Mouse (Mus musculus) liver (tissue): Measurements from ENCODE around the gene Epha5.

Source experiments
- DNase-seq: peaks from one replicate; pipeline ENCODE4 v3.0.0-alpha.2; 2020; ENCODE audit warnings: mixed read lengths

The Epha5 gene

DNA sequence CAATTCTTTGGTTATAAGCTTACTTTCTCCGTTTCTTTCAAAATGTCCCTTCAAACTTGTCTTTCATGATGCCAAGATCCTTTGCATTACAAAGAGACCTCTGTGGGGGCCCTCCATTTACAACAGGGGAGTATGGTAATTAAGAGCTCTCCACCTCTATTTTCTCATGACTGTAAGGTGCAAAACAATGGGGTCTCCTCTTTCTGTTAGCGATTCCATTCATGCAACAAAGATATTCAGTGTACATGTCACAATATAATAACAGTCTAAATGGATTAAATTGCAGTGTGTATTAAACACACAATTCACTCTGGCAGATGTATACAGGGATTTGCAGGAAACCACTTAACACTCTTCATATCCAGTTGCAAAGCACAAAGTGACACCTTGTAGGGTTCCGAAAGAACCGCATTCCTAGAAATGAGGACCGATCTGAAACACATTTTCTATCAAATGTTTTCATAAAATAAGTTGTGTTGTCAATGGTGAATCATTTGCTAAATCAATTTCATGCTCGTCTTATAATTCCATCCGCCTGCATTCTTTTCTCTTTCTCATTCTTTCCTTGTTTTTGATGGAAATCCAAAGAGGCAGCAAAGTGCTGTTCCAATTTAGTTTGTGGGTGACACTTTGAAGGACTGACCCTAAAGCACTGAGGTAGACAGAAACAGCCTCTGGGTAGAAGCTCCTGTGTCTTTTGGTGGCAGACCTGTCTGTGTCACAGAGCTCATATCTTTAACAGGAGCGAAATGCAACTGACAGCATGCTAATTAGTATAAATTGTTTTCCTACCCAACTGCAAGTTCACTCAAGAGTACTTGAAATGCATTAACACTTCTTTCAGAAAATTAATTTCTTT lies 118.1 kb downstream of the Epha5 start:
- DNase-seq = no peak

DNA sequence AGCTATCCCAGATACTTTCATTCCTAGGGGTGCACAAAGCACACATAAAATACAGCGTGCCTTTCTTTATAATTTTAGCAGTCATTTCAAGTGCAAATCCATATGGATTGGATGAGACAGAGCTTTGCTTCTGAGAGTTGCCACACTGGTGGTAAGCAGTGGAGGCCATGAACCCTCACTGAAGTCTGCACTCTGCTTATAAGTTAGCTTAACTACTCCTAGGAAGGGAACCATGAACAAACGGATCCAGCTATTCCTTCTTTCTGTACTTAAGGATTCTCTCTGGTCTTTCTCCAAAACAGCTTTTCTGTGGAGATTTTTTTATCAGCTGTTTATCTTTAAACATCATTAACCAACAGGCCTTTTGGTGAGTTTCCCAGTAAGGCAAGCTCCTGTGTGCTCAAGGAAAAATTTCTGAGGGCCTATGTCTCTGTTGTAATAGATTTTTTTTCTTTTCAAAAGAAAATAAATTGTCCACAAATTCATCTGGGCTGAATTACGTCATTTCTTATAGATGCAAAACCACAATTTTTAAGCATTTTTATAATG lies 127.7 kb downstream of the Epha5 start:
- DNase-seq = no peak

DNA sequence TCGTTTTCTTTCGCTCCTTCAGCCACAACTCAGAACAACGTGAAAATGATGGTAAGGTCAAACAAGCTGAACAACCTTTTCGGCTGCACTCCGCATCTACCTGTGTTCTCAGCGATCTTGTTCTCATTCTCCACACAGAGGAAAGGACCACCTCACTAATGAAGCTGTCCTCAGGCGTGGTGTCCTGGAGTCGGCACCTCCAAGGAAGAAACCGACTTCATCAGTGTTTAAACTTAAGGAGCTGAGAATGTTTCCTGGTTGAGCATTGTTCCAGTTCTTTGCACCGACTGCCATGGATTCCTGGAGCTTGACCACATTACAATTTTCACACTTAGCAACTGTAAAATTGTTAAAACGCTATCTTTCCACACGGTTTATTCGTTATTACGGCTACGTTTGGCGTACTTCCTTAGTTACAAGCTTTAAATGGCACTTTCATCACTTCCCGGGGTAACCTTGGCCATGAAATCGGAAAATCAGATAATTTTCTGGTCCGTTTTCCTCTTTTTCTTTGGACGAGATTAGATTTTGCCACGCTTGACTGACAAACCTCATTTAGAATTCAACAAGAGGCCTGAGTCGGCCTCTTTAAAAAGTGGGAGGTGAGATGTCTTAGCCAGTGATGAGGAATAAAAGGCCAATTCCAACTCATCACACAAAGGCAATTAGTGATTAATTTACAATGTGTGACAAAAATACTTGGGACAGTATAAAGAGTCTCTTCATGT lies 135.7 kb downstream of the Epha5 start:
- no peak for DNase-seq

DNA sequence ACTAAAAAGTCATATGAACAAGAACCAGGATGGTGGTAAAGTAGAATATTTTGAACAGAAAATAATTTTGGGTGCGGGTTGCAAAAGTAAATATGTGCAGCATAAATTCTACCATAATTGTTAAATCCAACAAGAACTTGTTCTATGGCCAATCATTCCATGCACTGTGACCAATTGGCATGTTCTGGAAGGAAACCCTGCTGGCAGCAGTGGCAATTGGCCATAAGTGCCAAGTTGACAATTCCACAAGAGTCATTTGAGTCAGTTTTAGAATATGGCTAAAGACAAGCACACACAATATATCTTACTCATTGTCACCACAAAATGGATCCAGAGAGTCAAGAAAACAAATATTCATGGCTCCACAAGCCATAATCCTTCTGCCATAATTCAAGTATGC lies 140.2 kb downstream of the Epha5 start:
- DNase-seq = no peak

DNA sequence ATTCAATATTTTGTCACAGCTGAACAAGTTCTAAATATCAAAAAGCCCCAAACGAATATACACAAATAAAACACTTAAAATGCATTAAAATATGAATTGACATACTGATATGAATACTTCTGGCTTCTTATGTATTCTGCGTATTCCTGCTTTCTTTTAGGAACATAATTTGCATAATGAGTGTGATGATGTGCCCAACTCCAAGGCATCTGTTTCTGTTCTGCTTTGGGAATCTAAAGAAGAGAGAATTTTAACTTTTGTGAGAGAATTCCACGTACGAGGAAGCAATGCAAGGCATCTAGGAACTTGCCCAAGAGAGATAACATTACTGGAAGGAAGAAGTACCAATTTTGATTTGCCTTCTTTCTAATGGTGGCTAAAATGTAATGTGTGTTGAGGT lies 151.8 kb downstream of the Epha5 start:
- no peak for DNase-seq

DNA sequence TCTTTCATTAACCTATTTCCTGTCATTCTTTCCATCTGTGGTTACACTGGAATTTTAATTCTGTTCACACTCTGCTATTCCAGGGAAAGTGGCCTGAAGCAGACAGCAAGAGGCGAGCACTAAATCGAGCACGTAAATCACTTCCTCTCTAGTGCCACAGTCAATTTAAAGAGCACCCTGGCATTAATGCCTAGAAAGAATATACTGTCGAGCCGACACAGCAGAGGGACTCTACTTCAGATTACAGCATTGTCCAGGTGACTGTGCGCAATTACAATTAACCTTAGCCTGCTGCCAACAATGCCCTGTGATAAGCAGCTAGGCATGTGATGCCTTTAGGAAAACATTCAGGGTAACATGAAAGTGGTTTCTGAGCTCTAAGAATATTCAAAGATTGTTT lies 153.2 kb downstream of the Epha5 start:
- DNase-seq = no peak

DNA sequence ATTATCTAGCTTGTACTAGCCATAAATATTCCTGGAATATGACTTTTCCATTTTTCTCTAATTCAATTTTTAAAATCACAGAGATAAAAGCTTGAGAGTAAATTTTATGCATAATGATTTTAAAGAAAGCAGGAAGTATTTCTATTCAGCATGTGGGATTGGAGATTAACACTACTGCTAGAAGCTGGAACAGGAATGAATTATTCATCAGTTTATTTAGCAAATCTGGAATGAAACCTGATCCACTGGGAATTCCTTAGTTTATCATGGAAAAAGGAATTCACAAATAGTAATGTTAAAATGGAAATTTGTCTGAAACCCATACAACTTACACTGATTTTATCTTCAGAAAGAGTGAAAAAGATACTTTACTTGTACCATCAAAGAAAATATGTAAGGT lies 187.2 kb downstream of the Epha5 start:
- DNase-seq = no peak

DNA sequence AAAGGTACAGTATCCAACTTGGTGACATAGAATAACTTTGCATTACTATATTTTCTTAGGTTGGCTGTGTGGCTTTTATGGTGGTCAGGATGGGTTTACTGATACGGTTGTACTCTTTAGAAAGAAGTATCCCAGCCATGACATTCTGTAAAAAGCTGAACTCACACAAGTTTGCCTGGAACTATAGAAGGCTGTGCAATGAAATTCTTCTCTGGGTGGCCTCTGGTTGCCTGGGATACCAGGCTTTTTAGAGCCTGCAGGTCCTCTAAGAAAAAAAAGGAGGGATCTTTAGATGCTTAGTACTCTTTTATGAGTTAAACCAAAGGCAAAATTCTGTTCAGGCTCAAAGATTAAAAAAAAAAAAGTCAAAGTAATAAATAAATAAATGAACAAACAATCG lies 208.6 kb downstream of the Epha5 start:
- no peak for DNase-seq

DNA sequence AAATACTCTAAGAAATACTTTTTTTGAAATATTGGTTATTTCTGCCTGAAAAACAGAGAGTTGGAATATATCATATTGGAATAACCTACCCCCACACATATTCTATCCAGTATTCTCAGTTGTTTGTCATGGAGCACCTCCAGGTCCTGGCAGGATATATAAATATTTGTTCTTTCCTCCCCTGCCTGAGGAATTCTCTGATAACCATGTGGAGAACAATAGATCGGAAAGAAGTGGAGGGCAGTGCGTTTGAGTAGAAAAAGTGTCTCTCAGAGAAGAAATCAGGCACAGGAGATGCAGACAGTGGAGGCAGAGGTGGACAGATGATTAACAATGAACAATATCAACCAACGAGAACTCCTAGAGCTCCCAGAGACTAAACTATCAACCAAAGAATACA lies 223.8 kb downstream of the Epha5 start:
- DNase-seq = no peak

DNA sequence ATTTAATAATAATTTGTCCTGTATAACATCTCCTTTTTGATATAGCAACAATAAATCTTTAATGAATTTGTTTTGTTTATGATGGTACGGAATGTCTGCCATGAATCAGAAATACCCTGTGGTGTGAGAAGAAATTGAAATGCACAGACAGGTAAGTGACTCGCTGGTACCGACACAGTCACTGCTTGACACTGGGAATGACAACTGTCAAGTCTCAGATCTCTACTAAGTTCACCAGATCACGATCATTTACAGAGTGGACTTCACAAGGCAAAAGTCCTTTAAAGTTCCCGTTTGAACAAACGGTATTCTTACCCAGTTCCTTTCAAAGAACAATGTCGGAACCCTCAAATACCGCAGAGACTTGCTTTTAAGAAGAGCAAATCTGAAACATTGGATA lies 233.0 kb downstream of the Epha5 start:
- DNase-seq = no peak

DNA sequence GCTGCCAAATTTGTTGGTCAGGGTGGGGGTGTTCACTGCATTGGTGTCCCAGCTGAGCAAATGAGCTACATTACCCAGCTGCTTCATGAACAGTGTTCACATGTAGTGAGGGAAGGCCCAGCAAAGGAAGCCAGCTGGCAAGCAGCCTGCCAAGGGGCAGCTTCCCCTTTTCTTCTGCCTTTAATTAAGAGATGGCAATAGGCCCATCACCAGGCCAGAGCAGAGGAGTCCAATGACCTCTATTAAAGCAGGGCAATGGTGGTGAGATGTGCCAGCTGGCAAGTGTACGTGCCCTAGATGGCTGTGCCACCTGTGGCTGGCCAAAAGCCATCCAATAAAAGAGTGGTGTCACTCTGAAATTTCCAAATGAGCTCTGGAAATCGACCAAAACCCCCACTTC lies 264.1 kb downstream of the Epha5 start:
- no peak for DNase-seq

DNA sequence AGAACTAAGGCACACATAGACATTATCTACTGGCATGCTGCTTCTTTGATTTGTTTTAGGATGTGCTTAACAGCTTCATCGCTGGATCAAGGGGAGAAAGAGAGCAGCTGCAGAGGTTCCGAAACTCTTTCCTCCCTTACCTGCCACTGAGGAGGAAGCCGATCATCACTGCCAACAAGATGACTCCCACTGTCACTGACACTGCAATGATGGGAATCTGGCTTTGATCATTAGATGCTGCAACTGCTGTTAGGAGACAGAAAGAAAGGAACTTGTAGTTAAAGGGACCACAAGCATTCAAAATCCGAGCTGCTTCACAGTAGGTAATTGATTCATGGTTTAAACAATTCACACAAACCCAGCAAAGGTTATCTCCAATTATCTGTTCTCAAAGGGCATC lies 275.0 kb downstream of the Epha5 start:
- no peak for DNase-seq

DNA sequence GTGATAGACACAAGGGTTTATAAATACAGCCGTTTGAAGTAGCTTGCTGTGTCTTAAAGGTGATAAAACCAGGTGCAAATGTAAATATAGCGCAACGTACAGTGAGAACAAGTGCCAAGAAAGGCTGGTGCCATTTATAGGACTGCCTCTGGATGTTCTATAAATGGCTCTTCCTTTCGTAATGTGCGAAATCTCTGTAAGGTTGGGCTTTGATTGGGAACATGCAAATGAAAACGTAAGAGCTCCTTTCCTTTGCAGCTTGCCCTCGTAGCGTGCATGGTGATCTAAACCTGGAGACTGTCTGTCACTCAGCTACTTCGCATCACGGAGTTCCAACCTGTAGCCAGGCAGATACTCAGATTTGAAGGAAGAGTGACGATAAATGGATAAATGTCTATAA lies 321.2 kb downstream of the Epha5 start:
- no peak for DNase-seq

DNA sequence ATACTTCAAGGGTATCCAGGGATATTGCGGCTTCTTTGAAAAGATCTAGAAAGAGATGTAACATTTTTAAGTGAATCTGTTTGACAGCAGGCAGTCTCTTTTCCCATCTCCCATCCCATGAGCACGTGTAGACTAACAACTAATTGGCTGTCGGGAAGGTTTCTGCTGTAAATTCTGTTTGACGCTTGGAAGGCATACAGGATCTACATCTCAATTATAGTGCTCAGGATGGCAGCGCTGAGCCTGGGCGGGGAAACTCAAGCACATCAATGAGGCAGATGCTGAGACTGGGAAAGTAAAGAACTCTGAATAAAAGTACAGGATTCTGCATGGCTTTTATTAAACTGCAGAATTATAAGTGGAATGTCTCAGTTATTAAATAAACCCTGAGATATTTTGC lies 335.9 kb downstream of the Epha5 start:
- DNase-seq = no peak

DNA sequence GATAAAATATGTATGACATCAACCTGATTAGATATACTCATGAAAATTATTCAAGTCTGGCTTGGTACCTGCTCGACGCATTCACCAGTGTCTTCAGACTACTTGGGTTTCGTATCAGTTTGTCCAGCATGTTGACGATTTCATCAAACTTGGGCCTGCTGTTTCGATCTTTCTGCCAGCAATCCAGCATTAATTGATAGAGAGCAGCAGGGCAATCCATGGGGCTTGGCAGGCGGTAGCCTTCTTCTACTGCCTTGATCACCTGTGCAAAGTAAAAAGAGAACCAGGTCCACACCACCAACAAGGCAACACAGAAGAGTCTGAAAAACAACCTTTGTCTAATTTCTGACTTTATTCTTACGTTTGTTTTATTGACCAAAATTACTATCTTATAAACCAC lies 346.2 kb downstream of the Epha5 start:
- DNase-seq = no peak

DNA sequence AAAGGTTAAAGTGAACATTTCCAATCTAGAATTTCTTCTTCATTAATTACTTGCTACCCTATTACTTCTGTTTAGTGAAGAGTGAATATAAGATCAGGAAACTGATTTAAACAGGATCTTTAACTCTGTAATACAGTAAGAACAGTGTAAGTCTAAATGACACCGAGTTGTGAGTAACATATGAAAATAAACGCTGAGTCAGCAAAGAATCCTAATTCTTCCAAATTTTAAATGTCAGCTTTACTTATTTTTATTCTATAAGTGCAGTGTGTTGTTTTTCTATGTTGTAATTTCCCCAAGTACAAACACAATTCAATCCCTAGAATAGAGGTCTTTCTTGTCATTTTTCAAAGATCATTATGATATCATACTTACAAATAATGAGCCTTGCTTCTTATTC lies 363.3 kb downstream of the Epha5 start:
- DNase-seq = no peak

DNA sequence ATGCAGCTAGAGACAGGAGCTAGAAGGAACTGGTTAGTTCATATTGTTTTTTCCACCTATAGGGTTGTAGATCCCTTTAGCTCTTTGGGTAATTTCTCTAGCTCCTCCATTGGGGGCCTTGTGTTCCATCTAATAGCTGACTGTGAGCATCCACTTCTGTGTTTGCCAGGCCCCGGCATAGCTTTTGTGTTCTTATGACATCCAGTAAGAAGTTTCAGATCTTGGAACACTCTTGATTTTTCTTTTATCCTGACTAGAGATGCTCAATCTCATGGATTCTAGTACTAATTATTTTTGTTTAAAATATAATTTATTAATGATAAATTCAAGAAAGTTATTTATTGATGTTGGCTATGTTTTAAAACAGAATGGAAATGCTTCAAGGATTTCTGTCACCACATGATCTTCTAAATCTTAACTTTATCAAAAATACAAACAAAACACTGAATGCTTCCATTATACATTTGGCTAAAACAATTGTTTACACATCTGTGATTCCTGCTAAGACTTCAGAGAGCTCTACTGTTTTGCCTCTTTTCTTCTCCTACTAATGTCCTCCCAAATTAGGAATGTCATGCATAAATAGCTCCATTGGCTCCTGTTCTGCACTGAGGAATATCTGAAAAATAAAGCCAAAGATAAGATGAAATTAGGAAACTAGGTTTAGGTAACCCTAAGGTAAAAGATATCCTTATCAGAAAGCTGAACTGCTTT lies 379.8 kb downstream of the Epha5 start:
- no peak for DNase-seq
